10 mouse cellular contexts compared by ENCODE assay signal in genomic region chr10:23798142-23798541, GRCm38 (mm10). TPM values are rescaled to one million over a fixed set of nuclear protein-coding genes. Genes with fewer than 3 reads are reported as not detected.
DNase-seq lines count a peak whose midpoint lies in the region; ATAC-seq lines count a peak whose summit lies in the region.
"Had no signal": no experiment of that assay in that cellular context is flagged by ENCODE, and none has a peak within 500 bp of the region (broad histone marks: within the 10 kb centered on the region; RNA-seq: fewer than 3 reads in every experiment).

No protein-coding gene starts in this region.

- H3K27me3 ChIP-seq in neural tube, embryonic 12.5 days (replicated peaks): no peaks in the 10 kb centered on the region
- no peaks in the 10 kb centered on the region for H3K27me3 ChIP-seq in hindbrain, embryonic 11.5 days (ENCODE audit: control insufficient read depth, insufficient read depth, low read length)
- no peaks in the 10 kb centered on the region for H3K27me3 ChIP-seq in stomach, embryonic 16.5 days (ENCODE audit: control insufficient read depth, insufficient read depth, low read length)

- H3K9me3 ChIP-seq in neural tube, embryonic 12.5 days: no peaks in the 10 kb centered on the region
- no peaks in the 10 kb centered on the region for H3K9me3 ChIP-seq in hindbrain, embryonic 11.5 days (ENCODE audit: control insufficient read depth, low read length)
- H3K9me3 ChIP-seq in stomach, embryonic 16.5 days (replicated peaks; ENCODE audit: control insufficient read depth, low read length): no peaks in the 10 kb centered on the region

- no peak overlapping the region for H3K4me3 ChIP-seq in neural tube, embryonic 12.5 days
- H3K4me3 ChIP-seq in hindbrain, embryonic 11.5 days (ENCODE audit: low read depth, low read length): 0 out of 2 replicates have a peak overlapping the region, but pooled peaks have one; percentile 64
- H3K4me3 ChIP-seq in stomach, embryonic 16.5 days (replicated peaks; ENCODE audit: low read length): no peak overlapping the region

- no peak overlapping the region for H3K9ac ChIP-seq in neural tube, embryonic 12.5 days
- H3K9ac ChIP-seq in hindbrain, embryonic 11.5 days (ENCODE audit: low read depth, low read length): no peak overlapping the region
- H3K9ac ChIP-seq in stomach, embryonic 16.5 days (ENCODE audit: low read length): no peak overlapping the region; the same call in 1 of the 2 replicates

- no peak overlapping the region for H3K27ac ChIP-seq in neural tube, embryonic 12.5 days
- no peak overlapping the region for H3K27ac ChIP-seq in hindbrain, embryonic 11.5 days (ENCODE audit: low read depth, low read length)
- peak overlapping the region; percentile 23; the same call in 1 of the 2 replicates for H3K27ac ChIP-seq in stomach, embryonic 16.5 days (ENCODE audit: low read length)

- 0 out of 2 replicates have a peak, but pooled peaks cover 4% of the 10 kb centered on the region for H3K4me1 ChIP-seq in neural tube, embryonic 12.5 days
- H3K4me1 ChIP-seq in hindbrain, embryonic 11.5 days (replicated peaks; ENCODE audit: control insufficient read depth, insufficient read depth, low read length): no peaks in the 10 kb centered on the region
- peaks cover 13% of the 10 kb centered on the region; the same call in 1 of the 2 replicates for H3K4me1 ChIP-seq in stomach, embryonic 16.5 days (ENCODE audit: control insufficient read depth, insufficient read depth, low read length)

- DNase-seq in neural tube, embryonic 10.5 days (ENCODE audit: extremely low spot score, low spot score): no peak
- no peak for DNase-seq in hindbrain, embryonic 11.5 days (ENCODE audit: low spot score)
- peak; percentile 41 to 55 for DNase-seq in kidney, postnatal 36 days
- DNase-seq in left cerebral cortex, adult 8-10 months (ENCODE audit: low spot score in 2 of 2): no peak
- no peak for DNase-seq in spleen, postnatal 36 days (ENCODE audit: low spot score in 2 of 2)
- no peak for DNase-seq in gastrocnemius, adult 8-10 months (ENCODE audit: low spot score in 2 of 2)
- DNase-seq: right cerebral cortex, postnatal 4 days had no signal

- WGBS in neural tube, embryonic 12.5 days: 73% methylated on average over 1 of the region's 1 CpGs
- WGBS in hindbrain, embryonic 11.5 days: 89% methylated on average over 1 of the region's 1 CpGs
- WGBS in stomach, embryonic 16.5 days: 63% methylated on average over 1 of the region's 1 CpGs

- peak overlapping the region; percentile 73 for H3K4me2 ChIP-seq in neural tube, embryonic 12.5 days (replicated peaks)
- H3K4me2 ChIP-seq in hindbrain, embryonic 11.5 days (replicated peaks; ENCODE audit: low read depth, low read length): no peak overlapping the region
- peak overlapping the region; percentile 63 for H3K4me2 ChIP-seq in stomach, embryonic 16.5 days (ENCODE audit: low read depth, low read length)

- peaks cover 10% of the 10 kb centered on the region; the same call in 1 of the 2 replicates for H3K36me3 ChIP-seq in neural tube, embryonic 12.5 days
- H3K36me3 ChIP-seq in hindbrain, embryonic 11.5 days (ENCODE audit: control insufficient read depth, insufficient read depth, low read length): no peaks in the 10 kb centered on the region; the same call in 1 of the 2 replicates
- H3K36me3 ChIP-seq in stomach, embryonic 16.5 days (ENCODE audit: control insufficient read depth, insufficient read depth, low read length): peaks cover 10% of the 10 kb centered on the region; the same call in 1 of the 2 replicates

- no peak for ATAC-seq in neural tube, embryonic 12.5 days (ENCODE audit: low FRiP score, low read depth)
- no peak for ATAC-seq in hindbrain, embryonic 11.5 days (ENCODE audit: low FRiP score)
- no peak; the same call in 1 of the 2 replicates for ATAC-seq in stomach, embryonic 16.5 days (ENCODE audit: insufficient read depth, low FRiP score)

RNA-seq across cellular contexts. Expression of gene Slc18b1, which starts 1.4 kb away (rescaled TPM):
- 12.0 and 16.7 TPM in 2 replicates for polyA plus RNA-seq in neural tube, embryonic 12.5 days (2016; fragmentation: Nextera tagmentation; extraction: Ambion mirVana)
- polyA plus RNA-seq in hindbrain, embryonic 11.5 days (2014; fragmentation: Nextera tagmentation; extraction: Ambion mirVana): 21.5 and 23.2 TPM in 2 replicates
- polyA plus RNA-seq in stomach, embryonic 16.5 days (2015; fragmentation: Nextera tagmentation; extraction: Ambion mirVana): 15.4 and 18.3 TPM in 2 replicates
- 10 to 100 TPM; 24.2 to 37.6 (median 28.5) TPM for total RNA-seq in left cerebral cortex, adult 8-10 months (2022)
- 1 to 10 TPM; 4.6 to 8.3 (median 6.0) TPM for total RNA-seq in gastrocnemius, adult 8-10 months (2022)

RNA-seq across cellular contexts. Expression of gene Rps12, which starts 11.1 kb away (rescaled TPM):
- 105 and 112 TPM in 2 replicates for polyA plus RNA-seq in neural tube, embryonic 12.5 days (2016; fragmentation: Nextera tagmentation; extraction: Ambion mirVana)
- polyA plus RNA-seq in hindbrain, embryonic 11.5 days (2014; fragmentation: Nextera tagmentation; extraction: Ambion mirVana): 126 TPM in 2 replicates
- polyA plus RNA-seq in stomach, embryonic 16.5 days (2015; fragmentation: Nextera tagmentation; extraction: Ambion mirVana): 152 and 178 TPM in 2 replicates
- total RNA-seq in left cerebral cortex, adult 8-10 months (2022): 100 to 1,000 TPM; 157 to 280 (median 225) TPM
- 100 to 1,000 TPM; 127 to 219 (median 169) TPM for total RNA-seq in gastrocnemius, adult 8-10 months (2022)

RNA-seq across cellular contexts. Expression of gene Vnn3, which starts 53.1 kb away (rescaled TPM):
- polyA plus RNA-seq in neural tube, embryonic 12.5 days (2016; fragmentation: Nextera tagmentation; extraction: Ambion mirVana): not detected in 2 replicates
- 0.09 TPM in 1 of 2 replicates, not detected in the other for polyA plus RNA-seq in hindbrain, embryonic 11.5 days (2014; fragmentation: Nextera tagmentation; extraction: Ambion mirVana)
- polyA plus RNA-seq in stomach, embryonic 16.5 days (2015; fragmentation: Nextera tagmentation; extraction: Ambion mirVana): 0.31 and 0.57 TPM in 2 replicates
- total RNA-seq in left cerebral cortex, adult 8-10 months (2022): under 1 TPM in 1 of 4 experiments, not detected in 3; 0.40 TPM
- under 1 TPM in 2 of 4 experiments, not detected in 2; 0.17 to 0.21 TPM for total RNA-seq in gastrocnemius, adult 8-10 months (2022)
- polyA plus RNA-seq: embryonic facial prominence, embryonic 11.5 days had no signal

Comparison
In these comparisons a context has a peak if more than half of its experiments do, and no peak if none do; other contexts are left out.
1. DNase-seq: peak in kidney, postnatal 36 days (2 of 2); none in neural tube, embryonic 10.5 days (single experiment), hindbrain, embryonic 11.5 days (single experiment), left cerebral cortex, adult 8-10 months (0 of 2), spleen, postnatal 36 days (0 of 2) and gastrocnemius, adult 8-10 months (0 of 2).